Mouse (Mus musculus): ENCODE data around the gene Socs3. TPM values are rescaled to one million over a fixed set of nuclear protein-coding genes. Genes with fewer than 3 reads are reported as not detected.

The Socs3 gene
- total and polyA plus RNA-seq, 2 experiments: 2.0 to 7.5 TPM

DNA sequence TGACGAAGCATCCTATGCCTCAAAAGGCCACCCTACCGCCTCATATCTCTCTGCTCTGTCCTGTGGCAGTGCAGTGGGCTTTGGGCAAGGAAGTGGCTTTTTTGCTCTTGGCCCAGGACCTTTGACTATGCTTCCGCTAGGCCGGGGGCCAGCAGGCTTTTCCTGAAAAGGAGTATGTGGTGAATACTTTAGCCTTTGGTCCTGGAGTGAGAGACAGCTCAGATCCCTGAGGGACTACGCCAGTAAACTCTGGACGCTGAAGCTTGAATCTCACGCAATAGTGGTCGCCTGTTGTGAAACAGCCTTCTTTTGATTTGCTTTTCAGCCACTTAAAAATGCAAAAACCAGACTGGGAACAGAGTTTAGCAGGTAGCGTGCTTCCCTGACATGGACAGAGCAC, 34.2 kb downstream of the Socs3 start:
- Histone ChIP-seq H3K27ac (replicated peaks; ENCODE audit: insufficient read depth, low read depth, low read length) (peak overlapping the region; percentile 59), H3K36me3 (ENCODE audit: control insufficient read depth, insufficient read depth, low read length) (no peaks in the 10 kb centered on the region), H3K4me1 (ENCODE audit: control insufficient read depth, insufficient read depth, low read length) (peaks cover 11% of the 10 kb centered on the region), H3K4me3 (ENCODE audit: insufficient read depth, low read depth, low read length) (no peak overlapping the region), H3K27me3 (ENCODE audit: control insufficient read depth, insufficient read depth, low read length) (peaks cover 1% of the 10 kb centered on the region; the same call in 1 of the 2 replicates), H3K79me2 (ENCODE audit: control insufficient read depth, insufficient read depth, low read length) (no peaks in the 10 kb centered on the region), H3K9ac (ENCODE audit: low read depth, low read length) (no peak overlapping the region; the same call in 1 of the 2 replicates)
- no peak for TF ChIP-seq POLR2A (IDR thresholded peaks at IDR 0.05; ENCODE audit: extremely low read depth, insufficient read depth, low read length)
- peak; percentile 72 for DNase-seq (ENCODE audit: extremely low read depth, low read depth, low spot score)
- WGBS: 20% methylated on average over 9 of the region's 9 CpGs

DNA sequence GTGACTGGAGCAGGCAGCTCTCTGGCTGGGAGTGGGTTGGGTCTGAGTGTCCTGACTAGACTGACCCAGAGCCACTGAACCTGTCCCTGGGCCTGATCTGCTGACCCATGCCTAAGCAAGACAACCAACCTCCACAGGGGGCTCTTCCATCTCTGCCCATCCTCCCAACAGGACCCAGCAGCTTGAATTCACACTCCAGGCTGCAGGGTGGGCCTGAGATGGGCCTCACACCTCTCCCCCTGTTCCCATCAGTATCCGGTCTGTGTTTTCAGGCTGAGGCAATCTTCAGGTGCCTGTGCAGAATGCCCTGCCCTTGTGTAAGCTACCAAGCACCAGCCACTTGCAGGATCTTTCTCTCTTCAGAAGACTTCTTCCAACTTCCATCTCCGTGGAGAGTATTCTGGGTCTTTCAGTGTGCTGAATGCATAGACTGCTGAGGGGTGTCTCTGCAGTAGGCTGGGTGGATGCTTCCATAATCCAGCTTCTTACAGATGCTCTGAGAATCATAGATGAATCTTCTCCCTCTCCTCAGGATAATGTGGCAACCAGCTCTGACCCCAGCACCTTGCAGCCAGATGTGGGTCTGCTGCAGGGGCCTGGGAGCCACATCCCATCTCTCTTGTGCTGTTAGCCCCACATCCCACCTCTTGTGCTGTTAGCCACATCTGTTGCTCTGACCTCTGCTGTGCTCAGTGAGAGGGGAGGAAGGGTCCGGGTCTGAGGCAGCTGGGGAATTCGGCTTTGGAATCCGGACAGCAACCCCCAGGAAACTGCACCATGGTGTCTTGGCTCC, 35.1 kb downstream of the Socs3 start:
- H3K27ac ChIP-seq (replicated peaks; ENCODE audit: insufficient read depth, low read depth, low read length): peak overlapping the region; percentile 59
- H3K36me3 ChIP-seq (ENCODE audit: control insufficient read depth, insufficient read depth, low read length): no peaks in the 10 kb centered on the region
- peaks cover 12% of the 10 kb centered on the region for H3K4me1 ChIP-seq (ENCODE audit: control insufficient read depth, insufficient read depth, low read length)
- H3K27me3 ChIP-seq (ENCODE audit: control insufficient read depth, insufficient read depth, low read length): peaks cover 3% of the 10 kb centered on the region; the same call in 1 of the 2 replicates
- DNase-seq (ENCODE audit: extremely low read depth, low read depth, low spot score): no peak
- H3K4me3 ChIP-seq (ENCODE audit: insufficient read depth, low read depth, low read length): no peak overlapping the region
- H3K79me2 ChIP-seq (ENCODE audit: control insufficient read depth, insufficient read depth, low read length): no peaks in the 10 kb centered on the region
- H3K9ac ChIP-seq (ENCODE audit: low read depth, low read length): no peak overlapping the region
- WGBS: 85% methylated on average over 5 of the region's 5 CpGs
- no peak for TF ChIP-seq POLR2A (IDR thresholded peaks at IDR 0.05; ENCODE audit: extremely low read depth, insufficient read depth, low read length)
- no peak for TF ChIP-seq CTCF (IDR thresholded peaks at IDR 0.05; ENCODE audit: low read depth, low read length)

DNA sequence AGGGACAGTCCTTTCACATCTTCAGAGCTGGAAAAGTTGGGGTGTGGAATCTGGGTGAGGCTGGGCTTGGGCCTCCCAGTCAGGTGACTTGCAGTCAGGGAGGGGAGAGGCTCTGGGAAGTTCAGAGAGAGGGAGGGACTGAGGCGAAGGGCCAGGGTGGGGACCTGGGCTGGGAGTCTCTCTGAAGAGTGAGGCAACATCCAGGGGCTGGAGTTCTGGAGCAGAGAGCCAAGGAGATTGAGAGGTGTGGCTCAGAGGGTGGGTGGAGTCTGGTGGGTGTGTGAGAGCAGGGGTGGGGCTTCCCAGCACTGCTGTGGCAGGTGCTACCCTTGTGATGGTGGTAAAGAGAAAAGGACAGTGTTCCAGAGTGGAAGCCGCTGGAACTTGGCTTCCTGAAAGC, 35.7 kb downstream of the Socs3 start:
- no peak overlapping the region for H3K27ac ChIP-seq (replicated peaks; ENCODE audit: insufficient read depth, low read depth, low read length)
- WGBS: 88% methylated on average over 2 of the region's 2 CpGs

DNA sequence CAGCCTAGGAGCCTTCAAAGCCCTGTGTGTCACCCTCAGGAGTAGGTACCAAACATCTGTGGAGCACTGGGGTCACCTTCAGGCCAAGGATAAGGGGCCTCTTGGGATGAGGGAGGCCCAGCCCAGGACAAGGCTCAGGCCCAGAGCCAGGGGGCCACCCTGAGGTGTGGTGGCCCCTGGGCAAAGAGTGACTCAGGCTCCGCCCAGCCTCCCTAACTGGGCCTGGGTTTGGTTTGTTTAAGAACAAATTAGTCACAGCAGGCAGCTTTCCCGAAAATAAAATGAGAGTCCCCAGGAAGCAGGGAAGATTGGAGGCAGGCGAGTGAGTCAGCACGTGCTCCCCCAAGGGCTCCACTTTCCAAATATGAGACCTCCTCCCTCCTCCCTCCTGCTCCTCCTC, 37.7 kb downstream of the Socs3 start:
- TF ChIP-seq POLR2A (IDR thresholded peaks at IDR 0.05; ENCODE audit: extremely low read depth, insufficient read depth, low read length) (no peak), CTCF (IDR thresholded peaks at IDR 0.05; ENCODE audit: low read depth, low read length) (no peak)
- Histone ChIP-seq H3K27me3 (ENCODE audit: control insufficient read depth, insufficient read depth, low read length) (peaks cover 3% of the 10 kb centered on the region; the same call in 1 of the 2 replicates), H3K27ac (replicated peaks; ENCODE audit: insufficient read depth, low read depth, low read length) (no peak overlapping the region), H3K4me3 (ENCODE audit: insufficient read depth, low read depth, low read length) (no peak overlapping the region), H3K79me2 (ENCODE audit: control insufficient read depth, insufficient read depth, low read length) (no peaks in the 10 kb centered on the region), H3K36me3 (ENCODE audit: control insufficient read depth, insufficient read depth, low read length) (no peaks in the 10 kb centered on the region), H3K4me1 (ENCODE audit: control insufficient read depth, insufficient read depth, low read length) (peaks cover 12% of the 10 kb centered on the region), H3K9ac (ENCODE audit: low read depth, low read length) (no peak overlapping the region)
- no peak for DNase-seq (ENCODE audit: extremely low read depth, low read depth, low spot score)
- 69% methylated on average over 4 of the region's 4 CpGs for WGBS

More for the DNA sequence above, 35.7 kb downstream of the Socs3 start:
- peaks cover 12% of the 10 kb centered on the region for H3K4me1 ChIP-seq (ENCODE audit: control insufficient read depth, insufficient read depth, low read length)
- H3K79me2 ChIP-seq (ENCODE audit: control insufficient read depth, insufficient read depth, low read length): no peaks in the 10 kb centered on the region
- H3K36me3 ChIP-seq (ENCODE audit: control insufficient read depth, insufficient read depth, low read length): no peaks in the 10 kb centered on the region
- H3K4me3 ChIP-seq (ENCODE audit: insufficient read depth, low read depth, low read length): no peak overlapping the region
- no peak for TF ChIP-seq POLR2A (IDR thresholded peaks at IDR 0.05; ENCODE audit: extremely low read depth, insufficient read depth, low read length)
- no peak for TF ChIP-seq CTCF (IDR thresholded peaks at IDR 0.05; ENCODE audit: low read depth, low read length)
- H3K27me3 ChIP-seq (ENCODE audit: control insufficient read depth, insufficient read depth, low read length): peaks cover 3% of the 10 kb centered on the region; the same call in 1 of the 2 replicates
- no peak overlapping the region for H3K9ac ChIP-seq (ENCODE audit: low read depth, low read length)
- DNase-seq (ENCODE audit: extremely low read depth, low read depth, low spot score): no peak

DNA sequence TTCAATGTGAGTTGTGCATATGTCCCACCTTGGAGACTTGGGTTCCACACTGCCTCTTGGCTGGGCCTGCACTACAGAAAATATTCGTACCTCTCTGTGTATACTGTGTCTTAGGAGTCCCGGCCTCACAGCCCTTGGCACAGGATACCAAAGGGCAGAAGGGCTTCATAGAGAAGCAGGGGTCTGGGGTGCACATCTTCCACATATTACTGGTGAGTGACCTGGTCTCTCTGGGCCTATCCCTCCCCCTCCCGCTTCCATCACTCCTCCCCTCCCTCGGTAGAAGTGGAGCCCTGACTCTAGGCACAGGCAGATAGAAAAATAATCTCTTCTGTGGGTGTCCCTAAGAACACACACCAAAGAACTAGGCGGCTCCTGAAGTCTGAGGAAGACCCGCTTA, 38.3 kb downstream of the Socs3 start:
- H3K79me2 ChIP-seq (ENCODE audit: control insufficient read depth, insufficient read depth, low read length): no peaks in the 10 kb centered on the region
- 94% methylated on average over 6 of the region's 6 CpGs for WGBS
- H3K27me3 ChIP-seq (ENCODE audit: control insufficient read depth, insufficient read depth, low read length): peaks cover 3% of the 10 kb centered on the region; the same call in 1 of the 2 replicates
- H3K9ac ChIP-seq (ENCODE audit: low read depth, low read length): no peak overlapping the region
- TF ChIP-seq POLR2A (IDR thresholded peaks at IDR 0.05; ENCODE audit: extremely low read depth, insufficient read depth, low read length): no peak
- TF ChIP-seq CTCF (IDR thresholded peaks at IDR 0.05; ENCODE audit: low read depth, low read length): no peak
- no peak for DNase-seq (ENCODE audit: extremely low read depth, low read depth, low spot score)
- H3K27ac ChIP-seq (replicated peaks; ENCODE audit: insufficient read depth, low read depth, low read length): no peak overlapping the region
- H3K36me3 ChIP-seq (ENCODE audit: control insufficient read depth, insufficient read depth, low read length): no peaks in the 10 kb centered on the region
- peaks cover 12% of the 10 kb centered on the region for H3K4me1 ChIP-seq (ENCODE audit: control insufficient read depth, insufficient read depth, low read length)
- H3K4me3 ChIP-seq (ENCODE audit: insufficient read depth, low read depth, low read length): no peak overlapping the region

DNA sequence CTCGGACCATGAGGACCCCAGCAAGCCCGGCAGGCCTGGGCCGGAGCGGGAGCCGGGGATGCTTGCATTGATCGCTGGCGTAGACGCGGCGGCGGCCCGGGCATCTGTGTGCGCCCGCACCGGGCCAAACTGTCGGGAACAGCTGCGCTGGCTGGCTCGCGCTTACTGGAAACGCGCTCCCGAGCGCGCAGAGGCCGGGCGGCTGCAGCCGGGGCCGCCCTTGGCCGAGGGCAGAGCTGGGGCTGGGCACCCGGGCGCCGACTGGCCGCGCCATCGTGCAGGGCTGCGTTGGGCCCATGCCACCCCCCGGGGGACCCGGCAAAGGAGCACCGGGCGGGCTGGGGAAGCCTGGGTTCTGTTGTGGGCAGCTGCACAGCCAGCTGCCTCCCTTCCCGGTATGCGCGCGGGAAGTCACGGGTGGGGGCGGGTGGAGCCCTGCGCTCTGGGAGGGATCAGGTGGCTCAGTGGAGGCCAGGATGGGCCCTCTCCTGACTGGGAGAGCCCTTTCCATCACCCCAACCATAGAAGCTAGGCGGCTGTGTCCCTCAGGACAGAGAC, 39.0 kb downstream of the Socs3 start:
- H3K27ac ChIP-seq (replicated peaks; ENCODE audit: insufficient read depth, low read depth, low read length): no peak overlapping the region
- no peak for DNase-seq (ENCODE audit: extremely low read depth, low read depth, low spot score)
- peaks cover 3% of the 10 kb centered on the region; the same call in 1 of the 2 replicates for H3K27me3 ChIP-seq (ENCODE audit: control insufficient read depth, insufficient read depth, low read length)
- H3K9ac ChIP-seq (ENCODE audit: low read depth, low read length): peak overlapping the region; percentile 59
- TF ChIP-seq CTCF (IDR thresholded peaks at IDR 0.05; ENCODE audit: low read depth, low read length): no peak
- TF ChIP-seq POLR2A (IDR thresholded peaks at IDR 0.05; ENCODE audit: extremely low read depth, insufficient read depth, low read length): no peak
- H3K4me3 ChIP-seq (ENCODE audit: insufficient read depth, low read depth, low read length): peak overlapping the region; percentile 19; the same call in 1 of the 2 replicates
- WGBS: 5% methylated on average over 48 of the region's 48 CpGs
- no peaks in the 10 kb centered on the region for H3K36me3 ChIP-seq (ENCODE audit: control insufficient read depth, insufficient read depth, low read length)
- no peaks in the 10 kb centered on the region for H3K79me2 ChIP-seq (ENCODE audit: control insufficient read depth, insufficient read depth, low read length)
- peaks cover 7% of the 10 kb centered on the region for H3K4me1 ChIP-seq (ENCODE audit: control insufficient read depth, insufficient read depth, low read length)
